Mouse (Mus musculus): ENCODE data around the gene Akr1d1. TPM values are rescaled to one million over a fixed set of nuclear protein-coding genes. Genes with fewer than 3 reads are reported as not detected.

The Akr1d1 gene
- polyA plus RNA-seq, 1 experiment from 2014 or later, result 0.08 TPM

DNA sequence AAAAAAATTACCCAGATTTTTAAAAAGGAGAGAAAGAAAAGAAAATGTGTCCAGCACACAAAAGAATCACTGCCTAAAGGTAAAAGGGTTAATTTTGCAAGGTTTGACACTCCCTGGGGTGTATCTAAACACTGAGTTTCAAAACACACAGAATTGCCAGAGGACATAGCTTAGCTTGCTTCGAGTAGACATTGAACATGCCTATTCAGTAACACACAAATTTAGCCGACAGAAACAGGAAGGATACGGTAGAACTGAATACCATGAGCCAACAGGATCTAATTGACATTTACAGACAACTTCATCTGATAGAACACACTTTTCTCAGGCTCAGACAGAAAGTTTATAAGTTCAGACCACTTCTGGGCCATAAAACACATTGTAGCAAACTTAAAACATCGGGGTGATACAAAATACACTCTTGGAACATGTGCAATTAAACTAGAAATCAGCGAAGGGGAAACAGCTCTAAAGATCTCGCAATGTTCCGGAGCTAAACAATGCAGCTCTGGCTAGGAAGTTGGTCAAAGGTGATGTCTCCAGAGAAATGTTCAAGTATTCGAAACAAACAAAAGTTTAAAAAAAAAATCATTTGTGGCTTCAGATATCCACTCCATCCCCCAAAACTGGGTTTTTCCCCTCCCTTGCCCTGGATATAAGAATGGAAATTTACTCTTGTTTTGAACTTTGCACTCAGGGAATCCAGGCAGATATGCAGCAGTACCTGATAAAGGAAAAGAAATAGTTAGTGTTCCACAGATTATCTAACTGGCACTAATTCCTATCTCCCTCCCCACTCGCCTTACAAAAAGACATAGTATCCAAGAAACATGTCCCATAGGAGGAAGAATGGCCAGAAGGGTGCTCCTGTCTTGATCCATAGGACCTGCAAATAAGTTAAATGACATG, 73.1 kb downstream of the Akr1d1 start:
- ATAC-seq (ENCODE audit: low FRiP score, low TSS enrichment), result no peak
- H3K4me1 ChIP-seq (ENCODE audit: control insufficient read depth, insufficient read depth, low read length), result 0 out of 2 replicates have a peak, but pooled peaks cover 4% of the 10 kb centered on the region
- H3K27ac ChIP-seq (ENCODE audit: low read depth, low read length), result no peak overlapping the region
- no peaks in the 10 kb centered on the region for H3K27me3 ChIP-seq (ENCODE audit: control insufficient read depth, insufficient read depth, low read length)
- no peak overlapping the region for H3K9ac ChIP-seq (ENCODE audit: low read depth, low read length)
- H3K4me3 ChIP-seq (ENCODE audit: low read length), result no peak overlapping the region
- no peak overlapping the region for H3K4me2 ChIP-seq (replicated peaks; ENCODE audit: low read depth, low read length)
- H3K36me3 ChIP-seq (ENCODE audit: control insufficient read depth, insufficient read depth, low read length), result no peaks in the 10 kb centered on the region
- 45% methylated on average over 9 of the region's 9 CpGs for WGBS
- no peaks in the 10 kb centered on the region for H3K9me3 ChIP-seq (ENCODE audit: control insufficient read depth, low read length)

- Histone ChIP-seq H3K9me3 (ENCODE audit: control insufficient read depth, low read length) (no peaks in the 10 kb centered on the region; the same call in 1 of the 2 replicates), H3K27me3 (ENCODE audit: control insufficient read depth, insufficient read depth, low read length) (no peaks in the 10 kb centered on the region), H3K4me3 (ENCODE audit: low read length) (no peak overlapping the region), H3K9ac (ENCODE audit: low read depth, low read length) (no peak overlapping the region), H3K27ac (ENCODE audit: low read depth, low read length) (no peak overlapping the region), H3K4me2 (replicated peaks; ENCODE audit: low read depth, low read length) (no peak overlapping the region), H3K36me3 (ENCODE audit: control insufficient read depth, insufficient read depth, low read length) (no peaks in the 10 kb centered on the region), H3K4me1 (ENCODE audit: control insufficient read depth, insufficient read depth, low read length) (0 out of 2 replicates have a peak, but pooled peaks cover 4% of the 10 kb centered on the region)
- ATAC-seq (ENCODE audit: low FRiP score, low TSS enrichment), result no peak
- 92% methylated on average over 4 of the region's 4 CpGs for whole genome bisulfite sequencing
These were observed 74.4 kb downstream of the Akr1d1 start for GRCm38 (mm10) chr6:37604178-37604883.

DNA sequence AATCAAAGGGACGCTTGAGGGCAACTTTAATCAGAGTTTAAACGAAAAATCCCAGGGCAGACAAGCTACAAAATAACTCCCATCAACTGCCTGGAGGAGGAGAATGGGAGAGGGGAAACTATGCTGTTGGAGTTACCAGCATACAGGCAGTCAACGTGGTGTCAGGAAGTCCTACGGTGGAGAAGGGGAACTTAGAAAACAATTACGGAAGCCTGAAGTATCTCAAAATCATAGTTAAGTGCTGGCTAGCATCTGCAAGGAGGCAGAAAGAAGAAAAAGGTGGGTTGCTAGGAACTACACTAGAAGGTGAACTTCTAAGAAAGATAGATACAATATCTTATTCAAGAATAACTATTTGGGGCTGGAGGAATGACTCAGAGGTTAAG, 74.9 kb downstream of the Akr1d1 start:
- 74% methylated on average over 5 of the region's 5 CpGs for WGBS

GRCm38 (mm10) chr6:37607511-37608289, 77.7 kb downstream of the Akr1d1 start:
- WGBS, result 69% methylated on average over 3 of the region's 3 CpGs
- Histone ChIP-seq H3K27me3 (ENCODE audit: control insufficient read depth, insufficient read depth, low read length) (no peaks in the 10 kb centered on the region), H3K4me1 (ENCODE audit: control insufficient read depth, insufficient read depth, low read length) (0 out of 2 replicates have a peak, but pooled peaks cover 4% of the 10 kb centered on the region), H3K9ac (ENCODE audit: low read depth, low read length) (no peak overlapping the region), H3K27ac (ENCODE audit: low read depth, low read length) (no peak overlapping the region), H3K4me2 (replicated peaks; ENCODE audit: low read depth, low read length) (no peak overlapping the region), H3K9me3 (ENCODE audit: control insufficient read depth, low read length) (no peaks in the 10 kb centered on the region; the same call in 1 of the 2 replicates), H3K4me3 (ENCODE audit: low read length) (no peak overlapping the region), H3K36me3 (ENCODE audit: control insufficient read depth, insufficient read depth, low read length) (no peaks in the 10 kb centered on the region)
- ATAC-seq (ENCODE audit: low FRiP score, low TSS enrichment), result no peak

More for the DNA sequence above, 74.9 kb downstream of the Akr1d1 start:
- Histone ChIP-seq H3K27me3 (ENCODE audit: control insufficient read depth, insufficient read depth, low read length) (no peaks in the 10 kb centered on the region), H3K4me2 (replicated peaks; ENCODE audit: low read depth, low read length) (no peak overlapping the region), H3K27ac (ENCODE audit: low read depth, low read length) (no peak overlapping the region), H3K36me3 (ENCODE audit: control insufficient read depth, insufficient read depth, low read length) (no peaks in the 10 kb centered on the region), H3K9me3 (ENCODE audit: control insufficient read depth, low read length) (no peaks in the 10 kb centered on the region; the same call in 1 of the 2 replicates), H3K9ac (ENCODE audit: low read depth, low read length) (no peak overlapping the region), H3K4me3 (ENCODE audit: low read length) (no peak overlapping the region), H3K4me1 (ENCODE audit: control insufficient read depth, insufficient read depth, low read length) (0 out of 2 replicates have a peak, but pooled peaks cover 4% of the 10 kb centered on the region)
- no peak for ATAC-seq (ENCODE audit: low FRiP score, low TSS enrichment)

GRCm38 (mm10) chr6:37612603-37613284, 82.8 kb downstream of the Akr1d1 start:
- Histone ChIP-seq H3K9me3 (ENCODE audit: control insufficient read depth, low read length) (no peaks in the 10 kb centered on the region; the same call in 1 of the 2 replicates), H3K4me1 (ENCODE audit: control insufficient read depth, insufficient read depth, low read length) (0 out of 2 replicates have a peak, but pooled peaks cover 1% of the 10 kb centered on the region), H3K4me3 (ENCODE audit: low read length) (no peak overlapping the region), H3K9ac (ENCODE audit: low read depth, low read length) (no peak overlapping the region), H3K4me2 (replicated peaks; ENCODE audit: low read depth, low read length) (no peak overlapping the region), H3K27me3 (ENCODE audit: control insufficient read depth, insufficient read depth, low read length) (no peaks in the 10 kb centered on the region), H3K27ac (ENCODE audit: low read depth, low read length) (no peak overlapping the region), H3K36me3 (ENCODE audit: control insufficient read depth, insufficient read depth, low read length) (no peaks in the 10 kb centered on the region)
- ATAC-seq (ENCODE audit: low FRiP score, low TSS enrichment), result no peak
- WGBS, result 80% methylated on average over 6 of the region's 6 CpGs

DNA sequence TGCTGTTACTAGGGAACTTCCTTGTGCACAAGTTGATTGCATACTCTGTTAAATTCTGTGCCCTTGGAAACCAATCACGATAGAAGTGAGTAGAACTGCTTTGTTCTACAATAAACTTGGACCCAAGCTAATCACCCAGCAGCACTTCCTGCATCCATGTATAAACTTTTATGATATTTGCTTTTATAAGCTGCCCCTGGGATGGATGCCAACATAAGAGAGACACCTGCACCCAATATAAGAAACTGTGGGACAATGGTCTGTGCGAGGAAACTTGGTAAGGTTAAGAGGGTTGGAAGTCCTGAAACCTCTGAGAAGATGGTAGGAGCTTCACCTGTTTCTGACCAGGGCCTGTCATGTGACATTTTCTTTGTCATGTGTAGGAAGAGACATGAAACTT, 85.5 kb downstream of the Akr1d1 start:
- no peak overlapping the region for H3K9ac ChIP-seq (ENCODE audit: low read depth, low read length)
- no peak overlapping the region for H3K27ac ChIP-seq (ENCODE audit: low read depth, low read length)
- H3K4me3 ChIP-seq (ENCODE audit: low read length), result no peak overlapping the region
- 0 out of 2 replicates have a peak, but pooled peaks cover 5% of the 10 kb centered on the region for H3K4me1 ChIP-seq (ENCODE audit: control insufficient read depth, insufficient read depth, low read length)
- ATAC-seq (ENCODE audit: low FRiP score, low TSS enrichment), result no peak
- H3K4me2 ChIP-seq (replicated peaks; ENCODE audit: low read depth, low read length), result no peak overlapping the region
- no peaks in the 10 kb centered on the region for H3K36me3 ChIP-seq (ENCODE audit: control insufficient read depth, insufficient read depth, low read length)
- 94% methylated on average over 2 of the region's 2 CpGs for WGBS
- H3K27me3 ChIP-seq (ENCODE audit: control insufficient read depth, insufficient read depth, low read length), result no peaks in the 10 kb centered on the region
- no peaks in the 10 kb centered on the region for H3K9me3 ChIP-seq (ENCODE audit: control insufficient read depth, low read length)

- no peak overlapping the region for H3K9ac ChIP-seq (ENCODE audit: low read depth, low read length)
- H3K9me3 ChIP-seq (ENCODE audit: control insufficient read depth, low read length), result no peaks in the 10 kb centered on the region
- H3K4me2 ChIP-seq (replicated peaks; ENCODE audit: low read depth, low read length), result no peak overlapping the region
- 0 out of 2 replicates have a peak, but pooled peaks cover 5% of the 10 kb centered on the region for H3K4me1 ChIP-seq (ENCODE audit: control insufficient read depth, insufficient read depth, low read length)
- no peak overlapping the region for H3K4me3 ChIP-seq (ENCODE audit: low read length)
- ATAC-seq (ENCODE audit: low FRiP score, low TSS enrichment), result no peak
- 93% methylated on average over 7 of the region's 7 CpGs for WGBS
- no peaks in the 10 kb centered on the region for H3K36me3 ChIP-seq (ENCODE audit: control insufficient read depth, insufficient read depth, low read length)
- H3K27me3 ChIP-seq (ENCODE audit: control insufficient read depth, insufficient read depth, low read length), result no peaks in the 10 kb centered on the region
- H3K27ac ChIP-seq (ENCODE audit: low read depth, low read length), result no peak overlapping the region
These were observed 86.2 kb downstream of the Akr1d1 start for GRCm38 (mm10) chr6:37616136-37616535.

DNA sequence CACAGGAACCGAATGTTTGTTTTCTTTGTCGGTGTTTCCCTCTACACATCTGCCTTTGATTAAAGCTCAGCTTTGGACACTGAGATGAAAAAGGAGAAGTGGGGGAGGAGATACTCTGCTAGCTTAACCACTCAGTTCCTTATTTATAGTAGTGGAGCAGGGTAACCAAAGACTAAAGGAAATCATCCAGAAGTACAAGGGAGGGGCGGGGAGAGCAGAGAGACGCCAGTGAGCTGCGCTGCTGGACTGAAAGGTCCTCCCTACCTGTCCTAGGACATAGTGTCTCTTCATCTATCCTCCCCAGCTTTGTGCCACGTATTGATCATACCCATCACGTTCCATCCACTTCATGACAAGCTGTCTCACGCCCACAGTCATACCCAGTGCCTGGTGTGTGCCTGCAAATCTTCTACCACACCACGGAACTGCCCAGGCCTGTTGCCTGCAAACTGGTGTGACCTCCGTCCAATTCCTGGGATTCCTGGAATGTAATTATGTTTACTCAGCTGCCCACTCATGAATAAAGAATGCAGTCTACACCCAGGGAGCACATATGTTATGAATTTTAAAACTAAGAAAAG, 87.5 kb downstream of the Akr1d1 start:
- Histone ChIP-seq H3K27me3 (ENCODE audit: control insufficient read depth, insufficient read depth, low read length) (no peaks in the 10 kb centered on the region), H3K4me3 (ENCODE audit: low read length) (no peak overlapping the region), H3K9ac (ENCODE audit: low read depth, low read length) (no peak overlapping the region), H3K4me2 (replicated peaks; ENCODE audit: low read depth, low read length) (no peak overlapping the region), H3K4me1 (ENCODE audit: control insufficient read depth, insufficient read depth, low read length) (0 out of 2 replicates have a peak, but pooled peaks cover 5% of the 10 kb centered on the region), H3K27ac (ENCODE audit: low read depth, low read length) (0 out of 2 replicates have a peak overlapping the region, but pooled peaks have one; percentile 32), H3K36me3 (ENCODE audit: control insufficient read depth, insufficient read depth, low read length) (no peaks in the 10 kb centered on the region), H3K9me3 (ENCODE audit: control insufficient read depth, low read length) (no peaks in the 10 kb centered on the region)
- peak; percentile 70 for ATAC-seq (ENCODE audit: low FRiP score, low TSS enrichment)
- 29% methylated on average over 10 of the region's 10 CpGs for WGBS

All from kidney, embryonic 14.5 days (tissue).